Mouse (Mus musculus) T-cell, adult 2 months (primary cell): ENCODE measurements around the gene Scrn3.

Experiments used
- DNase-seq: peaks from one replicate; pipeline ENCODE4 v3.0.0; 2022; ENCODE audit warnings: low spot score

Gene Scrn3

GRCm38 (mm10) chr2:73319218-73319617 is 6.8 kb downstream of the Scrn3 start:
- no peak for DNase-seq

- no peak for DNase-seq
Measured at GRCm38 (mm10) chr2:73322991-73323390, 10.6 kb downstream of the Scrn3 start.

GRCm38 (mm10) chr2:73325871-73326270 is 13.5 kb downstream of the Scrn3 start:
- no peak for DNase-seq

- no peak for DNase-seq
Measured at GRCm38 (mm10) chr2:73335949-73336348, 23.5 kb downstream of the Scrn3 start.

GRCm38 (mm10) chr2:73338415-73338814 is 26.0 kb downstream of the Scrn3 start:
- no peak for DNase-seq

- no peak for DNase-seq
Measured at GRCm38 (mm10) chr2:73343701-73344100, 31.3 kb downstream of the Scrn3 start.

- no peak for DNase-seq
Measured at GRCm38 (mm10) chr2:73345204-73345603, 32.8 kb downstream of the Scrn3 start.

- no peak for DNase-seq
Measured at GRCm38 (mm10) chr2:73346345-73347086, 34.1 kb downstream of the Scrn3 start.

GRCm38 (mm10) chr2:73347136-73347535 is 34.7 kb downstream of the Scrn3 start:
- no peak for DNase-seq

GRCm38 (mm10) chr2:73347766-73348165 is 35.4 kb downstream of the Scrn3 start:
- DNase-seq = no peak

- no peak for DNase-seq
Measured at GRCm38 (mm10) chr2:73348221-73348620, 35.8 kb downstream of the Scrn3 start.

- DNase-seq = no peak
Measured at GRCm38 (mm10) chr2:73351496-73351895, 39.1 kb downstream of the Scrn3 start.

GRCm38 (mm10) chr2:73351927-73352374 is 39.5 kb downstream of the Scrn3 start:
- DNase-seq = no peak

GRCm38 (mm10) chr2:73357004-73357403 is 44.6 kb downstream of the Scrn3 start:
- DNase-seq = no peak

- DNase-seq = no peak
Measured at GRCm38 (mm10) chr2:73359941-73360340, 47.5 kb downstream of the Scrn3 start.

- no peak for DNase-seq
Measured at GRCm38 (mm10) chr2:73360536-73360935, 48.1 kb downstream of the Scrn3 start.

- DNase-seq = no peak
Measured at GRCm38 (mm10) chr2:73363448-73363847, 51.0 kb downstream of the Scrn3 start.

- DNase-seq = no peak
Measured at GRCm38 (mm10) chr2:73371530-73372335, 59.3 kb downstream of the Scrn3 start.

GRCm38 (mm10) chr2:73378326-73378725 is 65.9 kb downstream of the Scrn3 start:
- DNase-seq = no peak

GRCm38 (mm10) chr2:73379656-73380055 is 67.3 kb downstream of the Scrn3 start:
- DNase-seq = no peak

- no peak for DNase-seq
Measured at GRCm38 (mm10) chr2:73380298-73380975, 68.0 kb downstream of the Scrn3 start.

GRCm38 (mm10) chr2:73385172-73385571 is 72.8 kb downstream of the Scrn3 start:
- no peak for DNase-seq
